In genomic region chr19:9954055-9954810, GRCm38 (mm10) we compare ENCODE assay signal across 8 mouse cellular contexts. TPM values are rescaled to one million over a fixed set of nuclear protein-coding genes. Genes with fewer than 3 reads are reported as not detected.
DNase-seq lines count a peak whose midpoint lies in the region; ATAC-seq and TF ChIP-seq lines count a peak whose summit lies in the region.

No protein-coding gene starts in this region.

- TF ChIP-seq POLR2A in brain, embryonic 14.5 days (IDR thresholded peaks at IDR 0.05; ENCODE audit: borderline replicate concordance, extremely low read depth, insufficient read depth, insufficient read length, poor library complexity, severe bottlenecking), result no peak

- intact Hi-C loops in heart, postnatal 10 days (cut with DNase I), result no loop called here

- TF ChIP-seq EP300 in liver, embryonic 14.5 days (IDR thresholded peaks at IDR 0.05; ENCODE audit: low read depth), result no peak

- H3K36me3 ChIP-seq in E14TG2a.4 (ENCODE audit: insufficient read depth, low read length), result no peaks in the 10 kb centered on the region
- H3K36me3 ChIP-seq in forebrain, embryonic 13.5 days (ENCODE audit: poor library complexity, severe bottlenecking), result no peaks in the 10 kb centered on the region
- H3K36me3 ChIP-seq in liver, embryonic 14.5 days (replicated peaks; ENCODE audit: control insufficient read depth, insufficient read depth, low read depth), result no peaks in the 10 kb centered on the region
- no peaks in the 10 kb centered on the region for H3K36me3 ChIP-seq in neural tube, embryonic 13.5 days

- no peaks in the 10 kb centered on the region; the same call in 1 of the 2 replicates for H3K27me3 ChIP-seq in E14TG2a.4 (ENCODE audit: insufficient read depth, low read length)
- no peaks in the 10 kb centered on the region for H3K27me3 ChIP-seq in forebrain, embryonic 13.5 days
- no peaks in the 10 kb centered on the region for H3K27me3 ChIP-seq in liver, embryonic 14.5 days (ENCODE audit: control insufficient read depth, insufficient read depth, low read length)
- H3K27me3 ChIP-seq in neural tube, embryonic 13.5 days, result no peaks in the 10 kb centered on the region

- peak; percentile 81 for DNase-seq in brain, embryonic 14.5 days (ENCODE audit: low read depth)
- DNase-seq in heart, postnatal 10 days, result peak; percentile 85 to 87
- peak; percentile 65 to 78 for DNase-seq in kidney, postnatal 4 days
- DNase-seq in liver, embryonic 14.5 days (ENCODE audit: low read depth in 3 of 3, low spot score in 3 of 3), result no peak
- peak; percentile 78 to 80 for DNase-seq in urinary bladder, postnatal 4 days (ENCODE audit: low spot score in 2 of 2)

- TF ChIP-seq CTCF in E14TG2a.4 (conservative IDR thresholded peaks at IDR 0.05; ENCODE audit: low read length), result no peak
- no peak for TF ChIP-seq CTCF in brain, embryonic 14.5 days (IDR thresholded peaks at IDR 0.05; ENCODE audit: borderline replicate concordance, extremely low read depth, insufficient read depth, insufficient read length)
- TF ChIP-seq CTCF in liver, embryonic 14.5 days (IDR thresholded peaks at IDR 0.05; ENCODE audit: low read depth), result 0 out of 2 replicates have a peak, but pooled peaks have one; percentile 2

- no peak overlapping the region for H3K4me2 ChIP-seq in forebrain, embryonic 13.5 days
- H3K4me2 ChIP-seq in liver, embryonic 14.5 days (ENCODE audit: low read depth), result peak overlapping the region; percentile 42
- no peak overlapping the region for H3K4me2 ChIP-seq in neural tube, embryonic 13.5 days

- 50% methylated on average over 7 of the region's 7 CpGs for WGBS in forebrain, embryonic 13.5 days
- 15% methylated on average over 7 of the region's 7 CpGs for WGBS in liver, embryonic 14.5 days (ENCODE audit: insufficient replicate concordance)
- 39% methylated on average over 7 of the region's 7 CpGs for WGBS in neural tube, embryonic 13.5 days

- 0 out of 2 replicates have a peak overlapping the region, but pooled peaks have one; percentile 30 for H3K9ac ChIP-seq in forebrain, embryonic 13.5 days
- no peak overlapping the region for H3K9ac ChIP-seq in liver, embryonic 14.5 days (replicated peaks)
- no peak overlapping the region for H3K9ac ChIP-seq in neural tube, embryonic 13.5 days

- H3K4me3 ChIP-seq in E14TG2a.4 (replicated peaks; ENCODE audit: low read length), result peak overlapping the region; percentile 32; the same call in 1 of the 2 replicates
- H3K4me3 ChIP-seq in forebrain, embryonic 13.5 days, result no peak overlapping the region
- H3K4me3 ChIP-seq in liver, embryonic 14.5 days (ENCODE audit: insufficient read depth in 1 of 2, low read depth in 2 of 2, low read length in 2 of 2), result no peak overlapping the region
- no peak overlapping the region for H3K4me3 ChIP-seq in neural tube, embryonic 13.5 days

- peaks cover 11% of the 10 kb centered on the region for H3K4me1 ChIP-seq in E14TG2a.4 (replicated peaks; ENCODE audit: low read depth, low read length)
- peaks cover 10% of the 10 kb centered on the region for H3K4me1 ChIP-seq in forebrain, embryonic 13.5 days
- peaks cover 35 to 48% of the 10 kb centered on the region in 2 experiments for H3K4me1 ChIP-seq in liver, embryonic 14.5 days (replicated peaks; ENCODE audit: control insufficient read depth in 2 of 2, insufficient read depth in 2 of 2, low read length in 1 of 2)
- peaks cover 20% of the 10 kb centered on the region for H3K4me1 ChIP-seq in neural tube, embryonic 13.5 days (replicated peaks)

- peaks cover 13% of the 10 kb centered on the region for H3K9me3 ChIP-seq in E14TG2a.4 (ENCODE audit: low read length)
- no peaks in the 10 kb centered on the region for H3K9me3 ChIP-seq in forebrain, embryonic 13.5 days (replicated peaks)
- no peaks in the 10 kb centered on the region for H3K9me3 ChIP-seq in liver, embryonic 14.5 days (ENCODE audit: control insufficient read depth, low read length)
- no peaks in the 10 kb centered on the region for H3K9me3 ChIP-seq in neural tube, embryonic 13.5 days

- peak; percentile 67; the same call in 1 of the 2 replicates for ATAC-seq in forebrain, embryonic 13.5 days
- ATAC-seq in liver, embryonic 14.5 days (ENCODE audit: insufficient read depth), result peak; percentile 63
- peak; percentile 83 for ATAC-seq in neural tube, embryonic 13.5 days (ENCODE audit: low read depth)

- peak overlapping the region; percentile 16; the same call in 1 of the 2 replicates for H3K27ac ChIP-seq in forebrain, embryonic 13.5 days
- H3K27ac ChIP-seq in liver, embryonic 14.5 days, result peak overlapping the region; percentile 72
- peak overlapping the region; percentile 28; the same call in 1 of the 2 replicates for H3K27ac ChIP-seq in neural tube, embryonic 13.5 days (replicated peaks)

RNA-seq across cellular contexts. Expression of gene Fth1, which starts 26.2 kb away (rescaled TPM):
- 574 and 777 TPM in 2 replicates for polyA plus RNA-seq in brain, embryonic 14.5 days (2012; rRNA removed)
- 1,364 and 1,444 TPM in 2 replicates for polyA plus RNA-seq in forebrain, embryonic 13.5 days (2015; fragmentation: Nextera tagmentation; extraction: Ambion mirVana)
- total RNA-seq in heart, postnatal 10 days (2021), result 1,000 to 10,000 TPM; 1,753 to 1,826 TPM
- 1,645 and 1,653 TPM in 2 replicates for polyA plus RNA-seq in liver, embryonic 14.5 days (2012; rRNA removed)
- 3,787 and 3,976 TPM in 2 replicates for polyA plus RNA-seq in liver, embryonic 14.5 days (2014; fragmentation: Nextera tagmentation; extraction: Ambion mirVana)
- 1,616 and 1,651 TPM in 2 replicates for polyA plus RNA-seq in neural tube, embryonic 13.5 days (2015; fragmentation: Nextera tagmentation; extraction: Ambion mirVana)

RNA-seq across cellular contexts. Expression of gene Best1, which starts 47.2 kb away (rescaled TPM):
- 1.2 and 1.4 TPM in 2 replicates for polyA plus RNA-seq in brain, embryonic 14.5 days (2012; rRNA removed)
- 0.76 and 1.2 TPM in 2 replicates for polyA plus RNA-seq in forebrain, embryonic 13.5 days (2015; fragmentation: Nextera tagmentation; extraction: Ambion mirVana)
- under 1 TPM; 0.20 to 0.36 TPM for total RNA-seq in heart, postnatal 10 days (2021)
- 0.08 TPM in 1 of 2 replicates, not detected in the other for polyA plus RNA-seq in liver, embryonic 14.5 days (2012; rRNA removed)
- polyA plus RNA-seq in liver, embryonic 14.5 days (2014; fragmentation: Nextera tagmentation; extraction: Ambion mirVana), result 0.09 and 0.10 TPM in 2 replicates
- 1.0 and 1.5 TPM in 2 replicates for polyA plus RNA-seq in neural tube, embryonic 13.5 days (2015; fragmentation: Nextera tagmentation; extraction: Ambion mirVana)

RNA-seq across cellular contexts. Expression of gene Rab3il1, which starts 47.2 kb away (rescaled TPM):
- 19.5 and 20.0 TPM in 2 replicates for polyA plus RNA-seq in brain, embryonic 14.5 days (2012; rRNA removed)
- 14.4 and 15.2 TPM in 2 replicates for polyA plus RNA-seq in forebrain, embryonic 13.5 days (2015; fragmentation: Nextera tagmentation; extraction: Ambion mirVana)
- 10 to 100 TPM; 10.4 to 12.1 TPM for total RNA-seq in heart, postnatal 10 days (2021)
- polyA plus RNA-seq in liver, embryonic 14.5 days (2012; rRNA removed), result 116 and 122 TPM in 2 replicates
- polyA plus RNA-seq in liver, embryonic 14.5 days (2014; fragmentation: Nextera tagmentation; extraction: Ambion mirVana), result 240 and 255 TPM in 2 replicates
- 25.2 and 26.2 TPM in 2 replicates for polyA plus RNA-seq in neural tube, embryonic 13.5 days (2015; fragmentation: Nextera tagmentation; extraction: Ambion mirVana)

RNA-seq across cellular contexts. Expression of gene Incenp, which starts 54.9 kb away (rescaled TPM):
- polyA plus RNA-seq in brain, embryonic 14.5 days (2012; rRNA removed), result 26.0 and 29.5 TPM in 2 replicates
- polyA plus RNA-seq in forebrain, embryonic 13.5 days (2015; fragmentation: Nextera tagmentation; extraction: Ambion mirVana), result 86.6 and 105 TPM in 2 replicates
- 10 to 100 TPM; 22.3 to 25.9 TPM for total RNA-seq in heart, postnatal 10 days (2021)
- 51.1 and 69.7 TPM in 2 replicates for polyA plus RNA-seq in liver, embryonic 14.5 days (2012; rRNA removed)
- 72.0 and 86.3 TPM in 2 replicates for polyA plus RNA-seq in liver, embryonic 14.5 days (2014; fragmentation: Nextera tagmentation; extraction: Ambion mirVana)
- 26.2 and 38.2 TPM in 2 replicates for polyA plus RNA-seq in neural tube, embryonic 13.5 days (2015; fragmentation: Nextera tagmentation; extraction: Ambion mirVana)

Comparison
In these comparisons a context has a peak if more than half of its experiments do, and no peak if none do; other contexts are left out.
1. DNase-seq: peak in brain, embryonic 14.5 days (single experiment), heart, postnatal 10 days (2 of 2), kidney, postnatal 4 days (2 of 2) and urinary bladder, postnatal 4 days (2 of 2); none in liver, embryonic 14.5 days (0 of 3).
2. H3K27ac ChIP-seq: peak in every context shown above with its lines; median percentile 72 in liver, embryonic 14.5 days; 28 in neural tube, embryonic 13.5 days; 16 in forebrain, embryonic 13.5 days.
3. Peak in every context shown above with its lines, with median percentiles within 50 percentile points of each other: ATAC-seq.